Mouse (Mus musculus): ENCODE measurements at regions not wholly inside any gene's neighbourhood (a gene's known extent, or its start where the extent isn't known, plus 50 kb on each side); places are given as distances from the start of the nearest gene placed in this dataset.

DNA sequence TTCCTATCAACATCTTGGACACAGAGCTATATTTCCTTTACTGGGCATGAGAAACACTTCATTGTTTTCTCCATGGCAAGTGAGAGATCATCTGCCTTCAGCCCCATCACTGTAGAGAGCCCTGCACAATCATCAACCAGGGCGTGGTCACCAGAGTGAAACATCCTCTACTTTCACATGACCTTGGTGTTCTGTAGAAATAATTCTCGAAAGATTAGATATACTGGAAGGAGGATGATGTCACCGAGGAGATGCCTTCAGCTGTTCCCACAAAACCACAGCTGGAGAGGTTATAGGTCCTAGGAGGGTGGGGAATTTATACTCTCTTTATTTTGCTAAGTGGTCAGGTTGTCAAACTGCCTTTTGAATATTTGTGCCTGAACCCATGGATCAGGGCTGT, 196.4 kb upstream of the Marcks start:
- TF ChIP-seq CTCF (IDR thresholded peaks at IDR 0.05; ENCODE audit: low read depth, low read length) (no peak), EP300 (IDR thresholded peaks at IDR 0.05; ENCODE audit: insufficient read depth, low read depth, low read length) (no peak)

Measured in ES-Bruce4 (cell line).